Mouse (Mus musculus): Measurements from ENCODE around the gene Xrcc2. TPM values are rescaled to one million over a fixed set of nuclear protein-coding genes. Genes with fewer than 3 reads are reported as not detected.
"Not testable (repeated sequence)": the region's sequence is repeated elsewhere in the genome, so short reads cannot be mapped to it uniquely, and the experiment has no call there.

Xrcc2 gene
- polyA plus RNA-seq (2015; fragmentation: Nextera tagmentation; extraction: Ambion mirVana), result 3.2 and 6.4 TPM in 2 replicates

DNA sequence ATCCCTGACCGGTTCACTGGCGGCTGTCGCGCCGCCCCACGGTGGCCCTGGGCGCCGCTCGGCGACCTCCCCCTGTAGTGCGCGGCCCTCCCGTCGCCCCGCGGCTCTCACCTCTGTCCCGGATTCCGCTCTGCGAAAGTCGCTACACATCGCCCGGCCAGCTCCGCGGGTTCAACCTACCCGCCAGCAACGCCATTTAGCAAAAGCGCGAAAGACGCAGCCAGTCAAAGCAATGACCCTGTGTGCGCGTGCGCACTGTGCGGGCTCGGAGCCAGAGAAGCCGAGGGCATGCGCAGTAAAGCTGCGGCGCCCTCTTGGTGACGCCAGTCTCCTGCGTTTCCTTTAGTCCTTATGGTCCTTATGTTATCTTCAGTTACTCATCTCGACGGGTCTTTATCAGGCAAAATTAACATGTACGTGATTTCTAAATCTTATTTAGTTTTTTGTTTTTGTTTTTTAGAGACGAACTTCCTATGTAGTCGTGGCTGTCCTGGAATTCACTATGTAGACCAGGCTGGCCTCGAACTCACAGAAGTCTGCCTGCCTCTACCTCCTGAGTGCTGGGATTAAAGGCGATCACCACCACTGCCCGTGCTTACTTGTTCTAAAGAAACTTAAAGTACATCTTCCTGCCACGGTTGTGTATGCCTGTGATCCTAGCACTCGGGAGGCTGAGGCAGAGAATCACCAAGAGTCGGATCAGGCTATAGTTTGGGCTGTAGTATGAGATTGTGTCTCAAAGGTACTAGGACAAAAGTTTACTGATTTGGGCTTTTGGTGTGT is at the start of gene Xrcc2:
TSS of gene Xrcc2 (minus strand) at position 259 of the 783 bp plus-strand sequence.
- Histone ChIP-seq H3K4me3 (peak within 1 kb of the TSS; percentile 86), H3K27ac (replicated peaks) (no peak within 1 kb of the TSS; the same call in 1 of the 2 replicates), H3K9ac (peak within 1 kb of the TSS; percentile 80), H3K9me3 (no peaks in the 10 kb centered on the region), H3K36me3 (no peaks in the 10 kb centered on the region), H3K27me3 (no peaks in the 10 kb centered on the region), H3K4me2 (peak within 1 kb of the TSS; percentile 84), H3K4me1 (replicated peaks) (peaks cover 15% of the 10 kb centered on the region)
- 8% methylated on average over 51 of the region's 51 CpGs for WGBS
- ATAC-seq (ENCODE audit: low read depth), result peak; percentile 98

GRCm38 (mm10) chr5:25754236-25754766 is 48.7 kb upstream of the Xrcc2 start:
- Histone ChIP-seq H3K4me3 (no peak overlapping the region), H3K36me3 (no peaks in the 10 kb centered on the region), H3K9me3 (no peaks in the 10 kb centered on the region), H3K4me1 (replicated peaks) (peaks cover 16% of the 10 kb centered on the region), H3K27ac (replicated peaks) (0 out of 2 replicates have a peak overlapping the region, but pooled peaks have one; percentile 15), H3K4me2 (no peak overlapping the region), H3K27me3 (no peaks in the 10 kb centered on the region; the same call in none of the 2 replicates), H3K9ac (no peak overlapping the region)
- WGBS, result 11% methylated on average over 2 of the region's 2 CpGs
- ATAC-seq (ENCODE audit: low read depth), result peak; percentile 66; the same call in 1 of the 2 replicates

- 0 out of 2 replicates have a peak, but pooled peaks have one; percentile 51 for ATAC-seq (ENCODE audit: low read depth)
- no peak overlapping the region for H3K4me2 ChIP-seq
- no peaks in the 10 kb centered on the region; the same call in none of the 2 replicates for H3K27me3 ChIP-seq
- H3K4me3 ChIP-seq, result no peak overlapping the region
- no peaks in the 10 kb centered on the region for H3K36me3 ChIP-seq
- WGBS, result 59% methylated on average over 8 of the region's 8 CpGs
- no peak overlapping the region for H3K27ac ChIP-seq (replicated peaks)
- peaks cover 14% of the 10 kb centered on the region for H3K4me1 ChIP-seq (replicated peaks)
- no peak overlapping the region for H3K9ac ChIP-seq
- H3K9me3 ChIP-seq, result no peaks in the 10 kb centered on the region
Observed at GRCm38 (mm10) chr5:25753556-25754235, 48.1 kb upstream of the Xrcc2 start.

DNA sequence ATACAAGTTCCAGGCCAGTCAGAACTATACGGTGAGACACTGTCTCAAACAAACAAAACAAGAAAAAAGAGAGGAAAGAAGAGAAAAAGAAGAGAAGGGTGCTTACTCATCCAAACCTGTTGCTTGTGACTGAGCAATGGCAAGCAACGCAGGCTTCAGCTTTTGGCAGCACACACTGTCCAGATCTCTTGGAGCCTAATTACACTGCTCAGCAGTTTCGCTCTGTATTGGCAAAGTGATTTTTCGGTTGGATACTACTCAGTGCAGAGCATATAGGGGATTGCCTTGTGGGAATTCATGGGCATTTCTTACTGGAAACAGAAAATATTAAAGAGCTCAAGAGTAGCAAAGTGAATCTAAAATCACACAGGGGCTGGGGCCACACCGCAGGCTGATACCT is 47.2 kb upstream of the Xrcc2 start:
- no peaks in the 10 kb centered on the region; the same call in none of the 2 replicates for H3K27me3 ChIP-seq
- H3K4me2 ChIP-seq, result no peak overlapping the region
- H3K9ac ChIP-seq, result no peak overlapping the region
- no peaks in the 10 kb centered on the region for H3K9me3 ChIP-seq
- H3K36me3 ChIP-seq, result no peaks in the 10 kb centered on the region
- H3K27ac ChIP-seq (replicated peaks), result no peak overlapping the region
- WGBS, result 90% methylated on average over 5 of the region's 5 CpGs
- no peak overlapping the region for H3K4me3 ChIP-seq
- ATAC-seq (ENCODE audit: low read depth), result no peak
- H3K4me1 ChIP-seq (replicated peaks), result peaks cover 14% of the 10 kb centered on the region

DNA sequence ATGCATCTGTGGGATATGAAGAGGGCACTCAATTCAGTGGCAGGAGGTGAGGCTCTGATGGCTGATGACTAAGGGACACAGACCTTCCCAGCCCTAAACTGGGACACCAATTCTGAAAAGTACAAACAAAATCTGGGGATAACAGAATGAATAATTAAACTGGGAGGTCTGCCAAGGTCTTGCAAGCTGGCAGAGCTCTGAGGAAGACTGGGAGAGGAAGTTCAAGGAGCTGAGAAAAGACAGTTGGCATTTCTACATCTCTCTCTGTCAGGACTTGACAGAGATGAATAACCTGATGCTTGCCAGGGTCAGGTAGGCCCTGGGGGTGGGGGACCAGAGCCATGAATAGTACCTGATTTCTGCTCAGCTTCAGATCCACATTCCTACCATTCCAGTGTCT is 45.9 kb upstream of the Xrcc2 start:
- H3K27ac ChIP-seq (replicated peaks), result no peak overlapping the region
- H3K36me3 ChIP-seq, result no peaks in the 10 kb centered on the region
- H3K4me2 ChIP-seq, result no peak overlapping the region
- peaks cover 14% of the 10 kb centered on the region for H3K4me1 ChIP-seq (replicated peaks)
- no peaks in the 10 kb centered on the region; the same call in 1 of the 2 replicates for H3K27me3 ChIP-seq
- no peak overlapping the region for H3K4me3 ChIP-seq
- no peak overlapping the region for H3K9ac ChIP-seq
- H3K9me3 ChIP-seq, result no peaks in the 10 kb centered on the region
- ATAC-seq (ENCODE audit: low read depth), result no peak

- H3K27me3 ChIP-seq, result no peaks in the 10 kb centered on the region; the same call in 1 of the 2 replicates
- H3K9ac ChIP-seq, result no peak overlapping the region
- no peaks in the 10 kb centered on the region for H3K9me3 ChIP-seq
- WGBS, result 82% methylated on average over 3 of the region's 3 CpGs
- H3K27ac ChIP-seq (replicated peaks), result no peak overlapping the region
- no peak overlapping the region for H3K4me3 ChIP-seq
- no peak overlapping the region for H3K4me2 ChIP-seq
- no peaks in the 10 kb centered on the region for H3K4me1 ChIP-seq (replicated peaks)
- ATAC-seq (ENCODE audit: low read depth), result no peak
- H3K36me3 ChIP-seq, result no peaks in the 10 kb centered on the region
Observed at GRCm38 (mm10) chr5:25748613-25749012, 43.0 kb upstream of the Xrcc2 start.

GRCm38 (mm10) chr5:25747904-25748303 is 42.3 kb upstream of the Xrcc2 start:
- Histone ChIP-seq H3K4me3 (no peak overlapping the region), H3K4me1 (replicated peaks) (no peaks in the 10 kb centered on the region), H3K36me3 (no peaks in the 10 kb centered on the region), H3K4me2 (no peak overlapping the region), H3K9me3 (no peaks in the 10 kb centered on the region), H3K9ac (no peak overlapping the region), H3K27ac (replicated peaks) (no peak overlapping the region), H3K27me3 (no peaks in the 10 kb centered on the region)
- no peak for ATAC-seq (ENCODE audit: low read depth)

DNA sequence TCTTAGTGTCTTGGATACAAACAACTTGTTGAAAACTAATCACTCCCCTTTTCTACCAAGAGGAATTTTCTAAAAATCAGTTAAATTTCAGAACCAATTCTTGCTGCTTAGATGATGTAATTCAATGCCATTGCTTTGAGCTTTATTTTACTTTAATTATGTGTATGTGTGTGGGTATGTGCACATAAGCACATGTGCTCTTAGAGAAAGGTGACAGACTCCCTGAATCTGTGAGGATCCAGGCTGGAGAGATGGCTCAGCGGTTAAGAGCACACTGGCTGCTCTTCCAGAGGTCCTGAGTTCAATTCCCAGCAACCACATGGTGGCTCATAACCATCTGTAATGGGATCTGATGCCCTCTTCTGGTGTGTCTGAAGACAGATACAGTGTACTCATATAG is 33.3 kb upstream of the Xrcc2 start:
- H3K27me3 ChIP-seq; H3K9ac ChIP-seq; H3K36me3 ChIP-seq; ATAC-seq (ENCODE audit: low read depth); H3K4me1 ChIP-seq (replicated peaks); H3K9me3 ChIP-seq; H3K4me3 ChIP-seq; H3K27ac ChIP-seq (replicated peaks); H3K4me2 ChIP-seq: not testable (repeated sequence)
- 92% methylated on average over 1 of the region's 1 CpGs for WGBS

DNA sequence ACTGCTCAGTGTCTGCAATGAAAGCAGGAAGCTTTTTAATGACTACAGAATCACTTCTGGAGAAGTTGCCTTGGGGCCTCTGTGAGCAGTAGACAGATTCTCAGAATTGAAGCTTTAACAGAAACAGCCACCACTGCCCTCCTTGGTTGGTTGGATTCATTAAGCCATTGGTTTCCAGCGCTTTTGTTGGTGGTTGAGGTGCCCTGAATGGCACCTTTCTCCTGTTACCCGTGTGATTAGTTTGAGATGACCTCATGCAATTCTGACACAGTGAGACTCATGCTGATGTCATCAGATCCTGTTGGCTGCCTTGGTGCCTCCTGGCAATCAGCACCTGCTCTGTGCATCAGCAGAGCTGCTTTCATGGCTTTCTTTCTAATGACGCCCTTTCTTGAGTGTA is 32.8 kb upstream of the Xrcc2 start:
- no peaks in the 10 kb centered on the region for H3K27me3 ChIP-seq
- no peaks in the 10 kb centered on the region for H3K4me1 ChIP-seq (replicated peaks)
- no peak overlapping the region for H3K9ac ChIP-seq
- no peak overlapping the region for H3K4me3 ChIP-seq
- no peak overlapping the region for H3K4me2 ChIP-seq
- 56% methylated on average over 3 of the region's 3 CpGs for WGBS
- no peak for ATAC-seq (ENCODE audit: low read depth)
- H3K9me3 ChIP-seq, result no peaks in the 10 kb centered on the region
- no peaks in the 10 kb centered on the region for H3K36me3 ChIP-seq
- no peak overlapping the region for H3K27ac ChIP-seq (replicated peaks)

- no peak for ATAC-seq (ENCODE audit: low read depth)
- H3K9me3 ChIP-seq, result no peaks in the 10 kb centered on the region
- H3K4me2 ChIP-seq, result no peak overlapping the region
- H3K36me3 ChIP-seq, result no peaks in the 10 kb centered on the region
- no peak overlapping the region for H3K9ac ChIP-seq
- no peaks in the 10 kb centered on the region for H3K4me1 ChIP-seq (replicated peaks)
- H3K27me3 ChIP-seq, result no peaks in the 10 kb centered on the region
- WGBS, result 80% methylated on average over 2 of the region's 2 CpGs
- no peak overlapping the region for H3K4me3 ChIP-seq
- no peak overlapping the region for H3K27ac ChIP-seq (replicated peaks)
Observed at GRCm38 (mm10) chr5:25735861-25736260, 30.2 kb upstream of the Xrcc2 start.

DNA sequence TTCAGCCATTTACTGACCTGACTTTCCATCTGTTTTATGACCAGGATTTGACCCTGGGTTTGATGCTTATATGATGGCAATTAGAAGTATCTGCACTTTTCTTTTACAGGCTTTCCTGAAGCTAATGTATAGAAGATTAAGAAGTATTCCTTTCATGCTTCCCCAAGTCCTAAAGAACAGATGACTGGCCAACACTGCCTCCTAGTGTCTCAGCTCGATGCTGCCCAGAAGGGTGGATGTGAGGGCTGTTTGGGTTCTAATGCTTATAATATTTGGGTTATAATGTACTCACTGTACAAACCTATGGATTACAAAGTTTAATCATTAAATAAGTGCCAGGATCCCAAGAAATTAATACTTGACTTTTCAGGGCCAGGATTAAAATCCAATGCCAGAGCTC is 28.7 kb upstream of the Xrcc2 start:
- H3K4me1 ChIP-seq (replicated peaks), result no peaks in the 10 kb centered on the region
- 15% methylated on average over 1 of the region's 1 CpGs for WGBS
- ATAC-seq (ENCODE audit: low read depth), result no peak
- H3K9ac ChIP-seq, result no peak overlapping the region
- H3K27me3 ChIP-seq, result no peaks in the 10 kb centered on the region
- no peak overlapping the region for H3K4me3 ChIP-seq
- H3K36me3 ChIP-seq, result no peaks in the 10 kb centered on the region
- H3K27ac ChIP-seq (replicated peaks), result no peak overlapping the region
- no peak overlapping the region for H3K4me2 ChIP-seq
- no peaks in the 10 kb centered on the region for H3K9me3 ChIP-seq

GRCm38 (mm10) chr5:25724134-25724675 is 18.6 kb upstream of the Xrcc2 start:
- Histone ChIP-seq H3K4me2 (no peak overlapping the region), H3K9ac (no peak overlapping the region), H3K27ac (replicated peaks) (no peak overlapping the region), H3K9me3 (no peaks in the 10 kb centered on the region), H3K36me3 (no peaks in the 10 kb centered on the region), H3K27me3 (no peaks in the 10 kb centered on the region), H3K4me1 (replicated peaks) (no peaks in the 10 kb centered on the region), H3K4me3 (no peak overlapping the region)
- no peak for ATAC-seq (ENCODE audit: low read depth)
- WGBS, result 54% methylated on average over 1 of the region's 1 CpGs
